8 mouse cellular contexts compared by ENCODE assay signal in the genomic region with DNA sequence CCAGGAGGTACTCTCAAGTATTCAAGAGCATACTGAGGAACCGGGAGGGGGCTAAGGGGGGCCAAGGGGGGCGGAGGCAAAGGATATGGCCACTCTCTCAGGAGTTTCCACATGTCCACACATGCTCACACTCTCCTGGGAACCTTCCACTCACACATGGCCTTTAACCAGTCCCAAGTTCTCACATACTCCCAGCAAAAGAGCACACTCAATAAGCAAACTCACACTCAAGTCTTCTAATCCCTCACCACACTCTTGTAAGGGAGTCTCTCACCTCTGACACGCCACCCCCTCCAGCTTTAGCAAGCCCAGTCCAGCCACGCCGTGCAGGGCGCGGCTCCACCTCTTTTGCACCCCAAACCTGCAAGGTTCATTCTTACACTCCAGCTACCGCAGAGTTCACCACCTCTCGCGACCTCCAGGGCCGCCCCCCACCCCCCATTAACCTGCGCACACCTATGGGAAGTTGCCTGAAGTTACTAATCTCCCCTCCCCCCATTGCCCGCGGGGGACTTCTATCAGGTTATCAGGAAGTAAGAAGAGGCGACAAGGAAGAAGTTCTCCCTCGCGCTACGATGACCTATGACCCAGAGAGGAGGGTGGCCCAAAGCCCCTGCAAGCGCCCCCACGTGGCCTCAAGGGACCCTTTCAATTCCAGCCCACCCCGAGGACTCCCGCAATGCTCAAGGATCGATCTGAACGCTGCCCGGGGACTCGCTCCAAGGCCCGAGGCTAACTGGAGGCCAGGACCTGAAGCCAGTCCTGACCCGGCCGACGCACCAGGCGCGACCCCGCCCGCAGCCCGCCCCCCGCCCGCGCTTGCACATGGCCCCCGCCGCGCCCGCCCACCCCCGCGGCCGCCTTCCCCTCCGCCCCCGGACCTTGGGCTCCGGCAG. TPM values are rescaled to one million over a fixed set of nuclear protein-coding genes. Genes with fewer than 3 reads are reported as not detected.
DNase-seq lines count a peak whose midpoint lies in the region; ATAC-seq and TF ChIP-seq lines count a peak whose summit lies in the region.

No protein-coding gene starts in this region.

- H3K4me3 ChIP-seq in cortical plate, adult 2 months (ENCODE audit: insufficient read depth, low read length) = peak overlapping the region; percentile 43
- H3K4me3 ChIP-seq in heart, embryonic 11.5 days (ENCODE audit: low read depth, low read length) = peak overlapping the region; percentile 69
- peak overlapping the region; percentile 80 for H3K4me3 ChIP-seq in midbrain, embryonic 11.5 days (ENCODE audit: low read depth, low read length)
- peak overlapping the region; percentile 83 for H3K4me3 ChIP-seq in testis, adult 2 months (ENCODE audit: control insufficient read depth, low read depth, low read length)

- peak overlapping the region; percentile 87 for H3K9ac ChIP-seq in heart, embryonic 11.5 days (ENCODE audit: low read depth, low read length)
- H3K9ac ChIP-seq in midbrain, embryonic 11.5 days (ENCODE audit: low read length) = peak overlapping the region; percentile 89

- H3K9me3 ChIP-seq in heart, embryonic 11.5 days (replicated peaks; ENCODE audit: control insufficient read depth, low read length) = no peaks in the 10 kb centered on the region
- no peaks in the 10 kb centered on the region for H3K9me3 ChIP-seq in midbrain, embryonic 11.5 days (ENCODE audit: control insufficient read depth, low read length)

- H3K36me3 ChIP-seq in heart, embryonic 11.5 days (ENCODE audit: control insufficient read depth, insufficient read depth, low read length) = no peaks in the 10 kb centered on the region
- H3K36me3 ChIP-seq in midbrain, embryonic 11.5 days (ENCODE audit: control insufficient read depth, insufficient read depth, low read length) = no peaks in the 10 kb centered on the region
- H3K36me3 ChIP-seq in testis, adult 2 months (ENCODE audit: control insufficient read depth, insufficient read depth, low read length) = peaks cover 1% of the 10 kb centered on the region; the same call in 1 of the 2 replicates

- no peak for TF ChIP-seq CTCF in cortical plate, adult 2 months (IDR thresholded peaks at IDR 0.05; ENCODE audit: extremely low read depth, insufficient read depth, low read length)
- no peak for TF ChIP-seq CTCF in testis, adult 2 months (IDR thresholded peaks at IDR 0.05; ENCODE audit: control insufficient read depth, insufficient read depth, insufficient replicate concordance, low read depth, low read length)

- peaks cover 6% of the 10 kb centered on the region; the same call in 1 of the 2 replicates for H3K4me1 ChIP-seq in cortical plate, adult 2 months (ENCODE audit: control insufficient read depth, insufficient read depth, low read length)
- peaks cover 31% of the 10 kb centered on the region for H3K4me1 ChIP-seq in heart, embryonic 11.5 days (ENCODE audit: control insufficient read depth, insufficient read depth, low read length)
- peaks cover 17% of the 10 kb centered on the region for H3K4me1 ChIP-seq in midbrain, embryonic 11.5 days (ENCODE audit: control insufficient read depth, insufficient read depth, low read length)
- H3K4me1 ChIP-seq in testis, adult 2 months (ENCODE audit: control insufficient read depth, insufficient read depth, low read length) = peaks cover 33% of the 10 kb centered on the region

- peak overlapping the region; percentile 95 for H3K4me2 ChIP-seq in heart, embryonic 11.5 days
- H3K4me2 ChIP-seq in midbrain, embryonic 11.5 days = peak overlapping the region; percentile 97

- intact Hi-C loops in left cerebral cortex, postnatal 4 days (cut with DNase I) = no loop called here

- peaks cover 25% of the 10 kb centered on the region for H3K27me3 ChIP-seq in heart, embryonic 11.5 days (ENCODE audit: control insufficient read depth, insufficient read depth, low read length)
- H3K27me3 ChIP-seq in midbrain, embryonic 11.5 days (ENCODE audit: control insufficient read depth, insufficient read depth, low read length) = peaks cover 36% of the 10 kb centered on the region
- no peaks in the 10 kb centered on the region for H3K27me3 ChIP-seq in testis, adult 2 months (ENCODE audit: control insufficient read depth, insufficient read depth, low read length)

- 1% methylated on average over 35 of the region's 48 CpGs for WGBS in heart, embryonic 11.5 days (ENCODE audit: insufficient replicate concordance)
- WGBS in midbrain, embryonic 11.5 days = 1% methylated on average over 46 of the region's 48 CpGs

- no peak; the same call in none of the 2 replicates for ATAC-seq in heart, embryonic 11.5 days (replicated peaks; ENCODE audit: insufficient number of reproducible peaks, low FRiP score, low TSS enrichment)
- ATAC-seq in midbrain, embryonic 11.5 days (ENCODE audit: low FRiP score) = peak; percentile 2; the same call in 1 of the 2 replicates

- H3K27ac ChIP-seq in cortical plate, adult 2 months (ENCODE audit: insufficient read depth, low read length) = peak overlapping the region; percentile 69; the same call in 1 of the 2 replicates
- H3K27ac ChIP-seq in heart, embryonic 11.5 days (ENCODE audit: low read depth, low read length) = peak overlapping the region; percentile 88
- peak overlapping the region; percentile 84 for H3K27ac ChIP-seq in midbrain, embryonic 11.5 days (ENCODE audit: low read depth, low read length)
- peak overlapping the region; percentile 82 for H3K27ac ChIP-seq in testis, adult 2 months (ENCODE audit: control insufficient read depth, insufficient read depth, low read depth, low read length)

- peak; percentile 33 to 55 for DNase-seq in adrenal gland, adult 18-20 months (ENCODE audit: low spot score in 2 of 2)
- no peak for DNase-seq in adrenal gland, postnatal 10 days
- DNase-seq in CD4-positive helper T cell, adult 2 months (ENCODE audit: low read depth, low spot score) = peak; percentile 70
- peak; percentile 54 for DNase-seq in left cerebral cortex, postnatal 4 days
- DNase-seq in midbrain, embryonic 11.5 days (ENCODE audit: low spot score, missing footprints) = peak; percentile 95

- TF ChIP-seq POLR2A in cortical plate, adult 2 months (IDR thresholded peaks at IDR 0.05; ENCODE audit: extremely low read depth, insufficient read depth, low read length) = no peak
- no peak for TF ChIP-seq POLR2A in testis, adult 2 months (IDR thresholded peaks at IDR 0.05; ENCODE audit: control insufficient read depth, low read depth, low read length)

RNA-seq across cellular contexts. Expression of gene Esrra, which starts 0.6 kb away (rescaled TPM):
- 10 to 100 TPM; 38.7 to 63.0 TPM for total RNA-seq in adrenal gland, adult 18-20 months (2021)
- total RNA-seq in adrenal gland, postnatal 10 days (2021) = 10 to 100 TPM; 71.0 to 97.4 TPM
- polyA plus RNA-seq in cortical plate, adult 2 months (2012; rRNA removed) = 59.2 and 62.9 TPM in 2 replicates
- polyA plus RNA-seq in heart, embryonic 11.5 days (2014; fragmentation: Nextera tagmentation; extraction: Ambion mirVana) = 9.0 and 10.5 TPM in 2 replicates
- total RNA-seq in left cerebral cortex, postnatal 4 days (2021) = 10 to 100 TPM; 30.4 to 32.7 TPM
- 3.4 and 3.7 TPM in 2 replicates for polyA plus RNA-seq in midbrain, embryonic 11.5 days (2014; fragmentation: Nextera tagmentation; extraction: Ambion mirVana)
- polyA plus RNA-seq in testis, adult 2 months (2012; rRNA removed) = 13.3 and 16.6 TPM in 2 replicates

RNA-seq across cellular contexts. Expression of gene Catsperz, which starts 4.2 kb away (rescaled TPM):
- 1 to 10 TPM in 1 of 2 experiments, not detected in 1; 1.2 TPM for total RNA-seq in adrenal gland, adult 18-20 months (2021)
- total RNA-seq in adrenal gland, postnatal 10 days (2021) = 1 to 10 TPM; 1.2 to 1.7 TPM
- polyA plus RNA-seq in cortical plate, adult 2 months (2012; rRNA removed) = 31.9 and 33.9 TPM in 2 replicates
- 1.9 and 3.9 TPM in 2 replicates for polyA plus RNA-seq in heart, embryonic 11.5 days (2014; fragmentation: Nextera tagmentation; extraction: Ambion mirVana)
- total RNA-seq in left cerebral cortex, postnatal 4 days (2021) = 10 to 100 TPM in 1 of 2 experiments, 1 to 10 TPM in 1; 6.2 to 11.1 TPM
- polyA plus RNA-seq in midbrain, embryonic 11.5 days (2014; fragmentation: Nextera tagmentation; extraction: Ambion mirVana) = not detected in 2 replicates
- polyA plus RNA-seq in testis, adult 2 months (2012; rRNA removed) = 1,294 and 1,426 TPM in 2 replicates

RNA-seq across cellular contexts. Expression of gene Prdx5, which starts 11.1 kb away (rescaled TPM):
- total RNA-seq in adrenal gland, adult 18-20 months (2021) = 100 to 1,000 TPM; 303 to 375 TPM
- total RNA-seq in adrenal gland, postnatal 10 days (2021) = 100 to 1,000 TPM; 417 to 451 TPM
- polyA plus RNA-seq in cortical plate, adult 2 months (2012; rRNA removed) = 366 and 368 TPM in 2 replicates
- polyA plus RNA-seq in heart, embryonic 11.5 days (2014; fragmentation: Nextera tagmentation; extraction: Ambion mirVana) = 143 and 150 TPM in 2 replicates
- total RNA-seq in left cerebral cortex, postnatal 4 days (2021) = 100 to 1,000 TPM; 203 to 204 TPM
- polyA plus RNA-seq in midbrain, embryonic 11.5 days (2014; fragmentation: Nextera tagmentation; extraction: Ambion mirVana) = 123 and 127 TPM in 2 replicates
- polyA plus RNA-seq in testis, adult 2 months (2012; rRNA removed) = 120 and 133 TPM in 2 replicates

RNA-seq across cellular contexts. Expression of gene Trmt112, which starts 11.5 kb away (rescaled TPM):
- 100 to 1,000 TPM in 1 of 2 experiments, 10 to 100 TPM in 1; 83.2 to 110 TPM for total RNA-seq in adrenal gland, adult 18-20 months (2021)
- 10 to 100 TPM; 53.9 to 70.4 TPM for total RNA-seq in adrenal gland, postnatal 10 days (2021)
- 95.8 and 96.5 TPM in 2 replicates for polyA plus RNA-seq in cortical plate, adult 2 months (2012; rRNA removed)
- polyA plus RNA-seq in heart, embryonic 11.5 days (2014; fragmentation: Nextera tagmentation; extraction: Ambion mirVana) = 91.5 and 97.8 TPM in 2 replicates
- 10 to 100 TPM; 42.5 to 43.0 TPM for total RNA-seq in left cerebral cortex, postnatal 4 days (2021)
- polyA plus RNA-seq in midbrain, embryonic 11.5 days (2014; fragmentation: Nextera tagmentation; extraction: Ambion mirVana) = 147 and 151 TPM in 2 replicates
- 52.9 and 64.6 TPM in 2 replicates for polyA plus RNA-seq in testis, adult 2 months (2012; rRNA removed)

RNA-seq across cellular contexts. Expression of gene Kcnk4, which starts 13.3 kb away (rescaled TPM):
- under 1 TPM; 0.23 to 0.35 TPM for total RNA-seq in adrenal gland, adult 18-20 months (2021)
- under 1 TPM; 0.30 to 0.73 TPM for total RNA-seq in adrenal gland, postnatal 10 days (2021)
- 57.1 and 59.0 TPM in 2 replicates for polyA plus RNA-seq in cortical plate, adult 2 months (2012; rRNA removed)
- 0.17 and 0.46 TPM in 2 replicates for polyA plus RNA-seq in heart, embryonic 11.5 days (2014; fragmentation: Nextera tagmentation; extraction: Ambion mirVana)
- total RNA-seq in left cerebral cortex, postnatal 4 days (2021) = 10 to 100 TPM; 13.8 to 15.5 TPM
- polyA plus RNA-seq in midbrain, embryonic 11.5 days (2014; fragmentation: Nextera tagmentation; extraction: Ambion mirVana) = not detected in 2 replicates
- 1.3 and 1.5 TPM in 2 replicates for polyA plus RNA-seq in testis, adult 2 months (2012; rRNA removed)

Comparison
In these comparisons a context has a peak if more than half of its experiments do, and no peak if none do; other contexts are left out.
1. RNA of gene Catsperz, which starts 4.2 kb away (polyA plus RNA-seq): 1,294 to 1,426 TPM in testis, adult 2 months; 31.9 to 33.9 TPM in cortical plate, adult 2 months, 1.9 to 3.9 TPM in heart, embryonic 11.5 days and not detected in midbrain, embryonic 11.5 days; every median in the first group is over 10 times any median in the second.
2. Peak in every context shown above with its lines, with median percentiles within 50 percentile points of each other: H3K27ac ChIP-seq and H3K4me3 ChIP-seq.